Mouse (Mus musculus): ENCODE results near the gene Habp2. TPM values are rescaled to one million over a fixed set of nuclear protein-coding genes. Genes with fewer than 3 reads are reported as not detected.

Habp2 gene
- polyA plus RNA-seq (2015; fragmentation: Nextera tagmentation; extraction: Ambion mirVana): 0.10 and 0.20 TPM in 2 replicates

- Histone ChIP-seq H3K4me2 (no peak within 1 kb of the TSS), H3K4me1 (peaks cover 12% of the 10 kb centered on the region; the same call in 1 of the 2 replicates), H3K27ac (no peak within 1 kb of the TSS), H3K27me3 (replicated peaks) (no peaks in the 10 kb centered on the region), H3K36me3 (replicated peaks) (no peaks in the 10 kb centered on the region), H3K9me3 (no peaks in the 10 kb centered on the region), H3K4me3 (no peak within 1 kb of the TSS), H3K9ac (no peak within 1 kb of the TSS)
- WGBS: 88% methylated on average over 7 of the region's 7 CpGs
- ATAC-seq (replicated peaks): no peak
Observed at GRCm38 (mm10) chr19:56286866-56287265, at the start of gene Habp2. TSS of gene Habp2 (plus strand) at chr19:56287137.

GRCm38 (mm10) chr19:56238501-56238900 is 48.4 kb upstream of the Habp2 start:
- no peak for ATAC-seq (replicated peaks)
- peaks cover 13% of the 10 kb centered on the region; the same call in 1 of the 2 replicates for H3K4me1 ChIP-seq
- no peak overlapping the region for H3K4me3 ChIP-seq
- no peaks in the 10 kb centered on the region for H3K9me3 ChIP-seq
- 80% methylated on average over 4 of the region's 4 CpGs for WGBS
- no peak overlapping the region for H3K9ac ChIP-seq
- H3K36me3 ChIP-seq (replicated peaks): no peaks in the 10 kb centered on the region
- H3K27ac ChIP-seq: no peak overlapping the region
- no peak overlapping the region for H3K4me2 ChIP-seq
- H3K27me3 ChIP-seq (replicated peaks): no peaks in the 10 kb centered on the region

GRCm38 (mm10) chr19:56245201-56245600 is 41.7 kb upstream of the Habp2 start:
- WGBS: 82% methylated on average over 5 of the region's 5 CpGs

GRCm38 (mm10) chr19:56252815-56253214 is 34.1 kb upstream of the Habp2 start:
- no peak overlapping the region for H3K27ac ChIP-seq
- H3K4me3 ChIP-seq: no peak overlapping the region
- no peak overlapping the region for H3K9ac ChIP-seq
- ATAC-seq (replicated peaks): no peak
- WGBS: 90% methylated on average over 4 of the region's 4 CpGs
- no peaks in the 10 kb centered on the region for H3K4me1 ChIP-seq
- H3K9me3 ChIP-seq: no peaks in the 10 kb centered on the region
- H3K27me3 ChIP-seq (replicated peaks): no peaks in the 10 kb centered on the region
- H3K4me2 ChIP-seq: no peak overlapping the region
- H3K36me3 ChIP-seq (replicated peaks): no peaks in the 10 kb centered on the region

More at GRCm38 (mm10) chr19:56245201-56245600, 41.7 kb upstream of the Habp2 start:
- no peak overlapping the region for H3K27ac ChIP-seq
- no peaks in the 10 kb centered on the region for H3K4me1 ChIP-seq
- no peak for ATAC-seq (replicated peaks)
- no peaks in the 10 kb centered on the region for H3K27me3 ChIP-seq (replicated peaks)
- H3K4me2 ChIP-seq: no peak overlapping the region
- H3K36me3 ChIP-seq (replicated peaks): no peaks in the 10 kb centered on the region
- no peak overlapping the region for H3K9ac ChIP-seq
- no peak overlapping the region for H3K4me3 ChIP-seq
- no peaks in the 10 kb centered on the region for H3K9me3 ChIP-seq

- Histone ChIP-seq H3K9ac (no peak overlapping the region), H3K27ac (no peak overlapping the region), H3K27me3 (replicated peaks) (no peaks in the 10 kb centered on the region), H3K9me3 (no peaks in the 10 kb centered on the region), H3K4me3 (no peak overlapping the region), H3K4me2 (no peak overlapping the region), H3K36me3 (replicated peaks) (no peaks in the 10 kb centered on the region), H3K4me1 (no peaks in the 10 kb centered on the region)
- 74% methylated on average over 10 of the region's 10 CpGs for whole genome bisulfite sequencing
- ATAC-seq (replicated peaks): no peak
Observed at GRCm38 (mm10) chr19:56253271-56253670, 33.7 kb upstream of the Habp2 start.

GRCm38 (mm10) chr19:56254751-56255150 is 32.2 kb upstream of the Habp2 start:
- WGBS: 47% methylated on average over 7 of the region's 7 CpGs

GRCm38 (mm10) chr19:56255506-56255905 is 31.4 kb upstream of the Habp2 start:
- H3K4me2 ChIP-seq: no peak overlapping the region
- 22% methylated on average over 3 of the region's 3 CpGs for WGBS
- H3K4me3 ChIP-seq: no peak overlapping the region
- no peak overlapping the region for H3K9ac ChIP-seq
- peak overlapping the region; percentile 45; the same call in 1 of the 2 replicates for H3K27ac ChIP-seq
- no peaks in the 10 kb centered on the region for H3K27me3 ChIP-seq (replicated peaks)
- H3K9me3 ChIP-seq: no peaks in the 10 kb centered on the region
- H3K4me1 ChIP-seq: no peaks in the 10 kb centered on the region
- ATAC-seq (replicated peaks): no peak
- H3K36me3 ChIP-seq (replicated peaks): no peaks in the 10 kb centered on the region

More at GRCm38 (mm10) chr19:56254751-56255150, 32.2 kb upstream of the Habp2 start:
- no peak overlapping the region for H3K4me3 ChIP-seq
- ATAC-seq (replicated peaks): no peak
- H3K9me3 ChIP-seq: no peaks in the 10 kb centered on the region
- peak overlapping the region; percentile 45; the same call in 1 of the 2 replicates for H3K27ac ChIP-seq
- no peaks in the 10 kb centered on the region for H3K4me1 ChIP-seq
- no peaks in the 10 kb centered on the region for H3K27me3 ChIP-seq (replicated peaks)
- no peak overlapping the region for H3K4me2 ChIP-seq
- H3K9ac ChIP-seq: no peak overlapping the region
- no peaks in the 10 kb centered on the region for H3K36me3 ChIP-seq (replicated peaks)

GRCm38 (mm10) chr19:56256235-56256634 is 30.7 kb upstream of the Habp2 start:
- no peaks in the 10 kb centered on the region for H3K27me3 ChIP-seq (replicated peaks)
- H3K4me1 ChIP-seq: no peaks in the 10 kb centered on the region
- no peak overlapping the region for H3K4me2 ChIP-seq
- H3K36me3 ChIP-seq (replicated peaks): no peaks in the 10 kb centered on the region
- H3K27ac ChIP-seq: no peak overlapping the region
- no peak overlapping the region for H3K4me3 ChIP-seq
- no peak overlapping the region for H3K9ac ChIP-seq
- no peak for ATAC-seq (replicated peaks)
- WGBS: 51% methylated on average over 1 of the region's 1 CpGs
- H3K9me3 ChIP-seq: no peaks in the 10 kb centered on the region

- ATAC-seq (replicated peaks): no peak
- Histone ChIP-seq H3K27me3 (replicated peaks) (no peaks in the 10 kb centered on the region), H3K27ac (no peak overlapping the region), H3K4me3 (no peak overlapping the region), H3K36me3 (replicated peaks) (no peaks in the 10 kb centered on the region), H3K4me1 (no peaks in the 10 kb centered on the region), H3K9me3 (no peaks in the 10 kb centered on the region), H3K4me2 (no peak overlapping the region), H3K9ac (no peak overlapping the region)
- 86% methylated on average over 1 of the region's 1 CpGs for WGBS
Observed at GRCm38 (mm10) chr19:56256741-56257140, 30.2 kb upstream of the Habp2 start.

GRCm38 (mm10) chr19:56263696-56264095 is 23.2 kb upstream of the Habp2 start:
- H3K9me3 ChIP-seq: no peaks in the 10 kb centered on the region
- no peak overlapping the region for H3K4me3 ChIP-seq
- no peak overlapping the region for H3K9ac ChIP-seq
- no peaks in the 10 kb centered on the region for H3K27me3 ChIP-seq (replicated peaks)
- no peaks in the 10 kb centered on the region for H3K4me1 ChIP-seq
- no peak for ATAC-seq (replicated peaks)
- no peaks in the 10 kb centered on the region for H3K36me3 ChIP-seq (replicated peaks)
- WGBS: 79% methylated on average over 14 of the region's 14 CpGs
- H3K27ac ChIP-seq: no peak overlapping the region
- H3K4me2 ChIP-seq: no peak overlapping the region; the same call in 1 of the 2 replicates

GRCm38 (mm10) chr19:56264175-56264574 is 22.8 kb upstream of the Habp2 start:
- ATAC-seq (replicated peaks): no peak
- no peaks in the 10 kb centered on the region for H3K27me3 ChIP-seq (replicated peaks)
- H3K36me3 ChIP-seq (replicated peaks): no peaks in the 10 kb centered on the region
- H3K4me2 ChIP-seq: no peak overlapping the region
- no peak overlapping the region for H3K27ac ChIP-seq
- no peak overlapping the region for H3K9ac ChIP-seq
- H3K9me3 ChIP-seq: no peaks in the 10 kb centered on the region
- H3K4me1 ChIP-seq: no peaks in the 10 kb centered on the region
- 58% methylated on average over 4 of the region's 4 CpGs for WGBS
- H3K4me3 ChIP-seq: no peak overlapping the region

- ATAC-seq (replicated peaks): no peak
Observed at GRCm38 (mm10) chr19:56265149-56265548, 21.8 kb upstream of the Habp2 start.

GRCm38 (mm10) chr19:56272081-56272480 is 14.9 kb upstream of the Habp2 start:
- H3K27me3 ChIP-seq (replicated peaks): no peaks in the 10 kb centered on the region
- no peaks in the 10 kb centered on the region for H3K36me3 ChIP-seq (replicated peaks)
- no peak overlapping the region for H3K27ac ChIP-seq
- H3K4me1 ChIP-seq: no peaks in the 10 kb centered on the region
- 88% methylated on average over 8 of the region's 8 CpGs for WGBS
- H3K9me3 ChIP-seq: no peaks in the 10 kb centered on the region
- no peak overlapping the region for H3K4me3 ChIP-seq
- ATAC-seq (replicated peaks): no peak
- H3K9ac ChIP-seq: no peak overlapping the region
- H3K4me2 ChIP-seq: no peak overlapping the region

More at GRCm38 (mm10) chr19:56265149-56265548, 21.8 kb upstream of the Habp2 start:
- no peaks in the 10 kb centered on the region for H3K9me3 ChIP-seq
- 88% methylated on average over 5 of the region's 5 CpGs for WGBS
- no peaks in the 10 kb centered on the region for H3K27me3 ChIP-seq (replicated peaks)
- H3K4me2 ChIP-seq: no peak overlapping the region
- no peak overlapping the region for H3K4me3 ChIP-seq
- H3K4me1 ChIP-seq: no peaks in the 10 kb centered on the region
- no peaks in the 10 kb centered on the region for H3K36me3 ChIP-seq (replicated peaks)
- H3K9ac ChIP-seq: no peak overlapping the region
- no peak overlapping the region for H3K27ac ChIP-seq

All from midbrain, embryonic 15.5 days (tissue).